Mouse (Mus musculus) CH12.LX (cell line): Measurements from ENCODE around the gene Dctpp1.

Experiments used
- BHLHE40 ChIP-seq: IDR thresholded peaks from 2 replicates; pipeline ENCODE4 v1.6.1; 2011; ENCODE audit warnings: mild to moderate bottlenecking, low read depth, low read length, improper control_type of control experiment
- CTCF ChIP-seq, 2 experiments: IDR thresholded peaks in 1 of 2; conservative IDR thresholded peaks in 1 of 2; 2 replicates each; pipeline ENCODE4 v1.5.1; 2011 to 2012; ENCODE audit warnings: low read depth in 2 of 2, low read length in 2 of 2, improper control_type of control experiment in 1 of 2, inconsistent platforms in 1 of 2, mild to moderate bottlenecking in 1 of 2, moderate library complexity in 1 of 2
- E2F4 ChIP-seq: IDR thresholded peaks from 2 replicates; pipeline ENCODE4 v1.6.1; 2011; ENCODE audit warnings: low read depth, low read length, improper control_type of control experiment; ENCODE audit not compliant: insufficient replicate concordance
- EP300 ChIP-seq: IDR thresholded peaks from 2 replicates; pipeline ENCODE4 v1.6.1; 2011; ENCODE audit warnings: low read length, improper control_type of control experiment
- MAX ChIP-seq: IDR thresholded peaks from 2 replicates; pipeline ENCODE4 v1.6.1; 2011; ENCODE audit warnings: low read length, improper control_type of control experiment
- MYC ChIP-seq: IDR thresholded peaks from 2 replicates; pipeline ENCODE4 v1.6.1; 2011; ENCODE audit warnings: low read depth, mild to moderate bottlenecking, improper control_type of control experiment, low read length
- NRF1 ChIP-seq: IDR thresholded peaks from 2 replicates; pipeline ENCODE4 v1.6.1; 2014; ENCODE audit warnings: low read depth, mild to moderate bottlenecking, inconsistent platforms, low read length, improper control_type of control experiment, moderate library complexity
- POLR2A ChIP-seq: IDR thresholded peaks from 2 replicates; pipeline ENCODE4 v1.6.1; 2011; ENCODE audit warnings: low read depth, mild to moderate bottlenecking, improper control_type of control experiment, low read length
- ZC3H11A ChIP-seq: IDR thresholded peaks from 2 replicates; pipeline ENCODE4 v1.6.1; 2012; ENCODE audit warnings: low read depth, mild to moderate bottlenecking, inconsistent platforms, low read length, improper control_type of control experiment

DNA sequence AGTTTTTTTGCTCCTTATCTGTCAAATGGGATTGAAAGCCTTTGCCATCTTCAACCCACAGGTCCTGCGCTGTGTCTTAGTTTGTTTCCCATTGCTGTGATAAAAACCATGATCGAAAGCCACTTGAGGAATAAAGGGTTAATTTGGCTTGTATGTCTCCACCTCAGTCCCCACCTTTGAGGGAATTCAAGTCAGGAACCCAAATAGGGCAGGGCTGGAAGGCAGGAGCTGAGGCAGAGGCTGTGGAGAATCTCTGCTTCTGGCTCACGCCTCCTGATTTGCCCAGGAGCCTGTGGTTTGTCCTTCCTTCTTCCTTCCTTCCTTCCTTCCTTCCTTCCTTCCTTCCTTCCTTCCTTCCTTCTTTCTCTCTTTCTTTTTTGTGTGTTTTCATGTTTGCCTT, 37.4 kb downstream of the Dctpp1 start:
- TF ChIP-seq ZC3H11A: no peak
- no peak for TF ChIP-seq CTCF (conservative IDR thresholded peaks at IDR 0.05 in 1 of 2, IDR thresholded peaks at IDR 0.05 in 1 of 2; ENCODE audit: low read depth in 2 of 2, low read length in 2 of 2)
- no peak for TF ChIP-seq NRF1
- no peak for TF ChIP-seq MYC
- TF ChIP-seq E2F4: no peak
- no peak for TF ChIP-seq MAX
- no peak for TF ChIP-seq BHLHE40
- TF ChIP-seq POLR2A: no peak
- TF ChIP-seq EP300: no peak
